Mouse (Mus musculus) megakaryocyte, embryonic 14.5 days (primary cell): ENCODE measurements at regions not wholly inside any gene's neighbourhood (a gene's known extent, or its start where the extent isn't known, plus 50 kb on each side); places are given as distances from the start of the nearest gene placed in this dataset.

Experiments used
- H3K27me3 ChIP-seq: replicated peaks from 2 replicates; pipeline ENCODE3; 2012; ENCODE audit warnings: inconsistent platforms
- H3K36me3 ChIP-seq: replicated peaks from 2 replicates; pipeline ENCODE3; 2012; ENCODE audit warnings: low read length, inconsistent platforms, mixed read lengths
- H3K4me1 ChIP-seq: 2 replicates; pipeline ENCODE4 v1.6.1; 2012; ENCODE audit warnings: inconsistent platforms
- H3K4me3 ChIP-seq: replicated peaks from 2 replicates; pipeline ENCODE3; 2012; ENCODE audit warnings: moderate library complexity, mild to moderate bottlenecking, inconsistent platforms
- H3K9me3 ChIP-seq: 2 replicates; pipeline ENCODE4 v1.6.1; 2012; ENCODE audit warnings: inconsistent platforms
- FLI1 ChIP-seq: IDR thresholded peaks from 2 replicates; pipeline ENCODE4 v1.6.1; 2012; ENCODE audit warnings: low read length, inconsistent platforms, mixed read lengths
- GATA1 ChIP-seq: IDR thresholded peaks from 3 replicates; pipeline ENCODE4 v1.6.1; 2012; ENCODE audit warnings: mixed read lengths, low read length, inconsistent platforms, borderline replicate concordance

DNA sequence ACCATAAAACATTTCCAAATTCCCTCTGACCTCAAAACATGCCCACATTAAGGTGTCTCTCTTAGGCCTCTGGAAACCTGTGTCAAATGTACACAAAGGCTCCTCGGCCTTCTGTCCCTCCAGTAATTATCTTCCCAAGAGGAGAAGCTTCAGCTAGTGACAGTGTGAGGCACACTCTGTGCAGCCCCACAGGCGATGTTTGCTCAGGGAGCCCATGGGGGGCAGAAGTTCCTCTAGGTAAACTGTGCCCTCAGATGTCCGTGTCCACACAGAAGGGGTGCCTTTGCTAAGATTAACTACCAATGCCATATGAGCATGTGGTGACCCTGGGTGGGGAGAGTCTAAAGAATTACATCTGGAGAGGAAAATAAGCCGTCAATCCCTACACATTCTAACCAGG lies 152.4 kb downstream of the Zfp36l1 start:
- Histone ChIP-seq H3K9me3 (no peaks in the 10 kb centered on the region), H3K27me3 (peaks cover 68% of the 10 kb centered on the region), H3K4me1 (peaks cover 27% of the 10 kb centered on the region), H3K4me3 (no peak overlapping the region), H3K36me3 (no peaks in the 10 kb centered on the region)
- no peak for TF ChIP-seq FLI1
- no peak for TF ChIP-seq GATA1

DNA sequence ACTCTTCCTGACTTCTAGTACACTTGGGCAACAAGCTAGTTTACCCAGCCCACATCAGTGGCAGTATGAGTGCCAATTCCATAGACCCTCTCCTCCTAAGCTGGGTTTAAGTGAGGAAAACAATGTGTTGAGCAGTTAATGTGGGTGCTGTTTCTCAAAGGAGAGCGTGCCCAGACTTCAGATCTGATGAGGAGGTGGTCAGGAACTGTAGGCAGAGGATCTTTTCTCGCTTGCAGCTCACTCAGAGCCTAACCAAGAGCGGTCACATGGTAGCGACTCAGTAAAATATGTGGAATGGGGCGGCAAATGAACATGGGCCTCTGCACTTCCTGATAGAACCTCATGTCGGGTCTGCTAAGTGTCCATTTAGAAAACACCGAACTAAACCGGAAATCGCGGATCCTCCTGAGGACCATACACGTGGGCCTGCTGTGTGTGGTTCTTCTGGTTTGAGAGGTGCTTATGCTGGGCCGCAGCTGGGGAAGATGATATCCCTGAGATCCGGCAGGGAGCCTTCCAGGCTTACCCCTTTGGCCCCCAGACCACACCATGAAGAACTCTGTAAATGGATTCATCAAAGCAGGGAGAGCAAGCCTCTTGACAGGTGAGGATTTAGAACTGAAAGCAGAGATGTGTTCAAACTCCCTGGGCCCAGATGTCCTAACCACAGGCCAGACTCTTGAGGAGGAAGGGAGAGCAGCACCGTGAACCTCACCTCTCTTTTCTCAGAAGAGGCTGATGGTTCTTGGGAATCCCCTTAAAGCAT lies 153.1 kb downstream of the Zfp36l1 start:
- TF ChIP-seq FLI1 (no peak), GATA1 (no peak)
- no peaks in the 10 kb centered on the region for H3K9me3 ChIP-seq
- H3K36me3 ChIP-seq, result no peaks in the 10 kb centered on the region
- no peak overlapping the region for H3K4me3 ChIP-seq
- peaks cover 70% of the 10 kb centered on the region for H3K27me3 ChIP-seq
- peaks cover 22% of the 10 kb centered on the region for H3K4me1 ChIP-seq

DNA sequence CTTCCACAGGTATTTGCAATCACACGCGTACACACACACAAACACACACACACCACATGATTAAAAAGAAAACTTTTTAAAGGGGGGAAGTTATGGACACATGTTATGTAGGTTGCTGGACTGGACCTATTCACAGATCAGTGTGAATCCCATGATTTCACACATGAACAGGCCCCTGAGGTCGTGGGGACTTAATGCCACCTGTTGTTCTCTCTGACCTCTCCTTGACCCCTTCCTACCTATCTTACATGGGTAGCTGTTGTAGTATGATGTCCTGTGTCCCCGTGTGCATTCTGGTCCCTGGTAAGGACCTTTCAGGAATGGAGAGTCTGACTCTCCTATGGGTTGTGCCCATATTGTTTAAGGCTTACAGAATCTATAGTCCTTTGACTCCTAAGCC lies 155.6 kb downstream of the Zfp36l1 start:
- TF ChIP-seq GATA1, result no peak
- TF ChIP-seq FLI1, result no peak
- H3K27me3 ChIP-seq, result peaks cover 52% of the 10 kb centered on the region
- H3K4me1 ChIP-seq, result peaks cover 22% of the 10 kb centered on the region
- H3K4me3 ChIP-seq, result no peak overlapping the region
- H3K36me3 ChIP-seq, result no peaks in the 10 kb centered on the region
- no peaks in the 10 kb centered on the region for H3K9me3 ChIP-seq

DNA sequence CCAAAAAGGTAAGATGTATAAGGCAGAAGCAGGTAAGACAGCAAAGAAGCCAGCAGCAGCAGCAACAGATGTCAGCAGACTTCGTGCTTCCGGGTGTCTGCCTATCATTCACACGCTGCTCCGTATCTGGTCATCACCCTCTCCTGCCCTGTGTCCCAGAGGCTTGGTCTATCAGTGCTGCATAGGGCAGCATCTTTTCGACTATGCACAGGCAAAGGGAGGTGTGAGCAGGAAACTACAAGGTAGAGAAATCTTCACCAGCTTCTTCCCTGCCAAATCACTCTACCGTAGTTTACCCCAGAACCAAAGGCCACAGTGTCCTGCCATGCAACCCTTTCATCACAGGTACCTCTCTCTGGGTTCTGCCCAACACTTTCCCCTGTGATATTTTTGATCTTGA lies 156.5 kb downstream of the Zfp36l1 start:
- TF ChIP-seq FLI1 (no peak), GATA1 (no peak)
- Histone ChIP-seq H3K4me3 (no peak overlapping the region), H3K27me3 (peaks cover 49% of the 10 kb centered on the region), H3K36me3 (no peaks in the 10 kb centered on the region), H3K9me3 (no peaks in the 10 kb centered on the region), H3K4me1 (peaks cover 22% of the 10 kb centered on the region)

DNA sequence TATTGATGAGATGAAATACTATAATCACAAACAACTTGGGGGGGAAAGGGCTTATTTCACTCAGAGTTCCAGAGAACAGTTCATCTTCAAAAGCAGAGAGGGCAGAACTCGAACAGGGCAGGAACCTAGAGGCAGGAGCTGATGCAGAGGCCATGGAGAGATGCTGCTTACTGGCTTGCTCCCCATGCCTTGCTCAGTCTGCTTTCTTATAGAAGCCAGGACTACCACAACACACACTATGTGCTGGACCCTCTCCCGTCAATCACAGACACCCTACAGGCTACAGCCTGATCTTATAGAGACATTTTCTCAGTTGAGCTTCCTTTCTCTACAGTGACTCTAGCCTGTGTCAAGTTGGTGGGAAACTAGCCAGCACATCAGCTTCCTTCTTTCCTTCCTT lies 157.3 kb downstream of the Zfp36l1 start:
- Histone ChIP-seq H3K4me1 (peaks cover 23% of the 10 kb centered on the region), H3K4me3 (no peak overlapping the region), H3K27me3 (peaks cover 41% of the 10 kb centered on the region), H3K36me3 (no peaks in the 10 kb centered on the region), H3K9me3 (no peaks in the 10 kb centered on the region)
- TF ChIP-seq GATA1 (no peak), FLI1 (no peak)

DNA sequence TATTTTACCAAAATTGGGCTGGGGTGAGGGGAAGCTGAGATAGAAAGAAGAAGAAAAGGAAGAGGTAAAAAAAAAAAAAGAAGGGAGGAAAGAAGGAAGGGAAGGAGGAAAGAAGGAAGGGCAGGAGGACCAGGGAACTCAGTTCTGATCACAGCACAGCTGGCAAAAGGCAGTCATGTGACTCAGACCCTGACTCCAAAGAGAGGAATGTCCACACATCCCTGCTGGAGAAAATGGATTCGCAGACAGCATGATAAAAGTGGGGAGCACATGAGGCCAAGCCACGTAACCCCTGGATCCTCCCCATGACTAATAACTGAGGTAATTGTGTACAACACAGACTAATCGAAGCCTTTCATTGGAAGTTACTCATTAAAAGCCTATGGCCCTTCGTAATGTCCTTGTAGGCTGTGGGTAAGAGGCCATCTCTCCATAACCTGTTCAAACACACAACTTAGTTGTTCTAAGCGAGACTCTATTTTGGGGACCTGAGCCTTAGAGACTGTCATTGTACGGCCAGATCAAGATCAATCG lies 162.2 kb downstream of the Zfp36l1 start:
- Histone ChIP-seq H3K27me3 (peaks cover 25% of the 10 kb centered on the region), H3K4me3 (no peak overlapping the region), H3K36me3 (no peaks in the 10 kb centered on the region), H3K9me3 (no peaks in the 10 kb centered on the region), H3K4me1 (peaks cover 15% of the 10 kb centered on the region)
- TF ChIP-seq FLI1, result no peak

DNA sequence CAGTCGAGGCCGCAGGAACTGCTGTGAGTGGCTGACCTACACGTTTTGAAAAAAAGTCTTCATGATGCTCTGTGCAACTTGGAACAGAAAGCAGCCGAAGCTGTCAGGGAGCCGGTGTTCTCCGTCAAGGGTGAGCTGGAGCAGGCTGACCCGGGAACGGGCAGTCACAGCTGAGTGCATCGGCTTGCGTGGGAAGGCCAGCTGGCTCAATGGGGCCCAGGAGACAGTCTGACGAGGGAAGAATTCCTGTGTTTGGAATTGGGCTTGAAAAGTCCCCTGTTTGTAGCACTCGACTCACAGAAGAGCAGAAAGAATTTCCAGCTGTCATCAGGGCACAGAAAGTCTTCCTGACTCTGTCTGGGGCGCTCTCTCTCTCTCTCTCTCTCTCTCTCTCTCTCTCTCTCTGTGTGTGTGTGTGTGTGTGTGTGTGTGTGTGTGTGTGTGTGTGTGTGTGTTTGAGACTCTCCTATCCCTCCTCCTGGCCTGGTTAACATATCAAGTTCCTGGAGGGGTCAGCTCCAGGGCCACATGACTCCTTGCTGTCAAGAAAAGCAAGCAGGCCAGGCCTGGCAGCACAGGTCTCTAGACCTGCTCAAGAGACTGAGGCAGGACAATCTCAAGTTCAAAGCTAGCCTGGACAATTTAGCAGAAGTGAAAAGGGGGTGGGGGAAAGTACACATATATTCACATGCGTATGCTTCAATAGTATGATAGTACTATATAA lies 163.6 kb downstream of the Zfp36l1 start:
- TF ChIP-seq GATA1 (no peak), FLI1 (no peak)
- H3K36me3 ChIP-seq, result no peaks in the 10 kb centered on the region
- H3K27me3 ChIP-seq, result peaks cover 19% of the 10 kb centered on the region
- H3K4me1 ChIP-seq, result peaks cover 29% of the 10 kb centered on the region
- no peak overlapping the region for H3K4me3 ChIP-seq
- no peaks in the 10 kb centered on the region for H3K9me3 ChIP-seq

DNA sequence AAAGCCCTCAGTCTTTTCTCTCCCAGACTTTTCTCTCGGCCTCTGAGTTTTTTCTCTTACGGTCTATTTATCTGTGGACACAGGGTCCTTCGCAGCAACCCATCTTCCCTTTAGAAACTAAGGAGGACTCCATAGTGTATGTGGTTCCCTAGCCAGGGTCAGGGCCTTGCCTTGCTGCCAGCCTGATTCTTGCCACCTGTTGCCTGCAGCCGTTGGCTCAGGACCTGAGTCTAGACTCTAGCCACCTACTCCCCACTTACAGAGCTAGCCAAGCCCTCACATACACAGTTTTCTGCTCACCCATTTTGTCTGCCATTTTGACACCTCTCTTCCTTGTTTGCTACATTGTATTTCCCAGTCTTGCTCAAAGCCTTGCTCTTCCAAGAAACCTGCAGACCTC lies 165.2 kb downstream of the Zfp36l1 start:
- Histone ChIP-seq H3K27me3 (peaks cover 28% of the 10 kb centered on the region), H3K9me3 (no peaks in the 10 kb centered on the region), H3K4me3 (no peak overlapping the region), H3K36me3 (no peaks in the 10 kb centered on the region), H3K4me1 (peaks cover 35% of the 10 kb centered on the region)
- TF ChIP-seq GATA1 (no peak), FLI1 (no peak)

DNA sequence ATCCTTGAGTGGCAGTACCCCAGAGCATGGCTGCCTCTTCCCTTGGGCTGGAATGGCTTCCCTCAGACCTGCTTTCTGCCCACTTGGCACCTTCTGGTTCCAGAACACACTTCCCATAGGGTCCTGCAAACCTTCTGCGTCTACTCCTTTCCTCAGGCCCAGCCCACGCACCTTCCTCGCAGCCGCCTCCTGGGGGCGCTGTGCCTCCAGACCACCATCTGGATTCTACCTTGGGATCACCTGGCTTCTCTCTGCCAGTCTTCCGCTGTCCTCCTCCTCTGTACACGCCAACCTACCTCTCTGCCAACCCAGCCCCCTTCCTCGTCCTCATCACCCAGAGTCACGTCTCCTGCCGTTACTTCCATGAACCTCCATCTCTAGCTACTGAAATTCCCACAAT lies 166.0 kb downstream of the Zfp36l1 start:
- Histone ChIP-seq H3K4me3 (no peak overlapping the region), H3K9me3 (no peaks in the 10 kb centered on the region), H3K36me3 (no peaks in the 10 kb centered on the region), H3K27me3 (peaks cover 30% of the 10 kb centered on the region), H3K4me1 (peaks cover 34% of the 10 kb centered on the region)
- TF ChIP-seq FLI1 (no peak), GATA1 (no peak)

DNA sequence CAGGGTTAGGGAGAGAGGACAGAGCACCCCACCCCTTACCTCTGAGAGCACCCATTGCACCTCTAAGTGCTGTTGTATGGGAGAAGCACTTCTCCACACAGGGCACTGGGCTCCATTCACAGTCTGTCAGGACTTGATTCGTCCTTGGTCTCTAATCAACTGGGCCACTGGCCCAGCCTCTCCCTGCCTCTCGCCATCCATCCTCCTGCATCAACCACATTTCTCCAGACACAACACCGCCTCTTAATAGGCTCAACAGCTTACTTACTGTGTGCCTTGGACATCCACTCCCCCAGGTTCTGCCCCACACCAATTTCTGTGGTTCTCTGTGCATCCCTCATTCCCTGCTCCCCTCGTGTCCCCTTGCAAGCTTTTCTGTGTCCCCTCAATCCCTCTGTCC lies 166.9 kb downstream of the Zfp36l1 start:
- no peak overlapping the region for H3K4me3 ChIP-seq
- H3K4me1 ChIP-seq, result peaks cover 30% of the 10 kb centered on the region
- peaks cover 28% of the 10 kb centered on the region for H3K27me3 ChIP-seq
- TF ChIP-seq GATA1 (no peak), FLI1 (no peak)
- no peaks in the 10 kb centered on the region for H3K9me3 ChIP-seq
- H3K36me3 ChIP-seq, result no peaks in the 10 kb centered on the region
